Mouse (Mus musculus) frontal cortex, adult 2 months (tissue): Measurements from ENCODE around the gene Gjb5. TPM values are rescaled to one million over a fixed set of nuclear protein-coding genes. Genes with fewer than 3 reads are reported as not detected.

Experiments
- DNase-seq, 2 experiments: peaks; one replicate each; pipeline ENCODE4 v3.0.0; 2022; ENCODE audit warnings: low spot score in 1 of 2; ENCODE audit errors: extremely low spot score in 1 of 2
- polyA plus RNA-seq: library from polyadenylated mRNA; depleted of rRNA; stranded (reverse); fragments of >200 nt; gene quantifications from 2 replicates; pipeline ENCODE4 v1.2.3, GENCODE M21; 2012; rRNA removed

Gjb5 gene
- polyA plus RNA-seq, 1 experiment = 0.04 TPM

GRCm38 (mm10) chr4:127313861-127314260, 44.1 kb downstream of the Gjb5 start, which contains the start of gene Gja4:
Gja4 (minus strand) TSS chr4:127314039.
- DNase-seq = peak; percentile 19 to 74

- DNase-seq = no peak
Measured at GRCm38 (mm10) chr4:127312349-127312748, 45.6 kb downstream of the Gjb5 start.

GRCm38 (mm10) chr4:127311561-127311960, 46.4 kb downstream of the Gjb5 start:
- DNase-seq = no peak

GRCm38 (mm10) chr4:127306915-127307314, 51.1 kb downstream of the Gjb5 start:
- DNase-seq = no peak

Other genes with a start within 250 kb of the Gjb5 start
- gene Tmem35b, start 234.5 kb downstream of the Gjb5 start, polyA plus RNA-seq = 10.6 and 11.3 TPM in 2 replicates
- gene Dlgap3, start 189.0 kb downstream of the Gjb5 start, polyA plus RNA-seq = 163 and 186 TPM in 2 replicates
- 75.6 and 76.0 TPM in 2 replicates for gene Smim12, start 114.4 kb downstream of the Gjb5 start, polyA plus RNA-seq
- gene Gja4, start 44.1 kb downstream of the Gjb5 start, polyA plus RNA-seq = 7.5 and 8.3 TPM in 2 replicates
- gene Gjb3, start 27.3 kb downstream of the Gjb5 start, polyA plus RNA-seq = 0.26 and 0.50 TPM in 2 replicates
- not detected in 2 replicates for gene Gjb4, start 4.1 kb downstream of the Gjb5 start, polyA plus RNA-seq